ENCODE assay signal across 9 mouse cellular contexts in genomic region chr1:52100496-52100895, GRCm38 (mm10). TPM values are rescaled to one million over a fixed set of nuclear protein-coding genes. Genes with fewer than 3 reads are reported as not detected.
DNase-seq lines count a peak whose midpoint lies in the region; ATAC-seq and TF ChIP-seq lines count a peak whose summit lies in the region.
"Had no signal": no experiment of that assay in that cellular context is flagged by ENCODE, and none has a peak within 500 bp of the region (broad histone marks: within the 10 kb centered on the region; RNA-seq: fewer than 3 reads in every experiment).

No protein-coding gene starts in this region.

- no peaks in the 10 kb centered on the region for H3K27me3 ChIP-seq in kidney, adult 2 months (replicated peaks; ENCODE audit: control insufficient read depth, insufficient read depth, low read length)
- H3K27me3 ChIP-seq in kidney, embryonic 16.5 days (ENCODE audit: insufficient read depth, low read length) = no peaks in the 10 kb centered on the region
- H3K27me3 ChIP-seq in E14TG2a.4 (ENCODE audit: insufficient read depth, low read length) = no peaks in the 10 kb centered on the region
- no peaks in the 10 kb centered on the region for H3K27me3 ChIP-seq in midbrain, embryonic 10.5 days (ENCODE audit: low read depth, poor library complexity, severe bottlenecking)
- H3K27me3 ChIP-seq: neural tube, embryonic 12.5 days had no signal

- TF ChIP-seq POLR2A in kidney, adult 2 months (IDR thresholded peaks at IDR 0.05; ENCODE audit: low read depth, low read length) = no peak

- WGBS in kidney, adult 2 months = 64% methylated on average over 6 of the region's 6 CpGs
- WGBS in kidney, embryonic 16.5 days = 70% methylated on average over 6 of the region's 6 CpGs
- WGBS in midbrain, embryonic 10.5 days = 79% methylated on average over 6 of the region's 6 CpGs

- H3K9me3 ChIP-seq in kidney, embryonic 16.5 days (ENCODE audit: low read length) = no peaks in the 10 kb centered on the region
- no peaks in the 10 kb centered on the region for H3K9me3 ChIP-seq in E14TG2a.4 (ENCODE audit: low read length)
- no peaks in the 10 kb centered on the region for H3K9me3 ChIP-seq in midbrain, embryonic 10.5 days (replicated peaks)
- H3K9me3 ChIP-seq: neural tube, embryonic 12.5 days had no signal

- H3K27ac ChIP-seq in kidney, adult 2 months (ENCODE audit: insufficient read depth, low read depth, low read length) = no peak overlapping the region
- no peak overlapping the region for H3K27ac ChIP-seq in kidney, embryonic 16.5 days (ENCODE audit: low read length)
- H3K27ac ChIP-seq in midbrain, embryonic 10.5 days (replicated peaks) = no peak overlapping the region
- H3K27ac ChIP-seq: neural tube, embryonic 12.5 days had no signal

- no peak overlapping the region for H3K9ac ChIP-seq in kidney, embryonic 16.5 days (replicated peaks; ENCODE audit: low read length)
- H3K9ac ChIP-seq: neural tube, embryonic 12.5 days had no signal

- DNase-seq in kidney, adult 2 months = no peak
- DNase-seq in induced T-regulatory cell, adult 2 months (ENCODE audit: low read depth) = peak; percentile 88
- DNase-seq in spleen, postnatal 4 days (ENCODE audit: low spot score in 2 of 2) = peak; percentile 28 to 65
- no peak for DNase-seq in left cerebral cortex, adult 9 months (ENCODE audit: low spot score in 2 of 2)
- DNase-seq in cerebellum, postnatal 14 days = no peak
- no peak for DNase-seq in midbrain, embryonic 10.5 days (ENCODE audit: low spot score)

- no peaks in the 10 kb centered on the region for H3K4me1 ChIP-seq in kidney, adult 2 months (ENCODE audit: control insufficient read depth, insufficient read depth, low read length)
- H3K4me1 ChIP-seq in kidney, embryonic 16.5 days (ENCODE audit: insufficient read depth, low read length) = no peaks in the 10 kb centered on the region
- no peaks in the 10 kb centered on the region for H3K4me1 ChIP-seq in E14TG2a.4 (replicated peaks; ENCODE audit: low read depth, low read length)
- H3K4me1 ChIP-seq in midbrain, embryonic 10.5 days = no peaks in the 10 kb centered on the region
- H3K4me1 ChIP-seq: neural tube, embryonic 12.5 days had no signal

- no peak overlapping the region for H3K4me2 ChIP-seq in kidney, embryonic 16.5 days (replicated peaks; ENCODE audit: low read depth, low read length)
- H3K4me2 ChIP-seq: neural tube, embryonic 12.5 days had no signal

- no peak for ATAC-seq in kidney, embryonic 16.5 days (ENCODE audit: low FRiP score, low TSS enrichment)

- no peak overlapping the region for H3K4me3 ChIP-seq in kidney, adult 2 months (ENCODE audit: insufficient read depth, low read depth, low read length)
- H3K4me3 ChIP-seq in kidney, embryonic 16.5 days (ENCODE audit: low read length) = no peak overlapping the region
- H3K4me3 ChIP-seq in E14TG2a.4 (replicated peaks; ENCODE audit: low read length) = no peak overlapping the region
- H3K4me3 ChIP-seq in midbrain, embryonic 10.5 days = no peak overlapping the region
- H3K4me3 ChIP-seq: neural tube, embryonic 12.5 days had no signal

- no peaks in the 10 kb centered on the region for H3K36me3 ChIP-seq in kidney, adult 2 months (ENCODE audit: control insufficient read depth, insufficient read depth, low read length)
- no peaks in the 10 kb centered on the region for H3K36me3 ChIP-seq in kidney, embryonic 16.5 days (ENCODE audit: insufficient read depth, low read length)
- H3K36me3 ChIP-seq in E14TG2a.4 (ENCODE audit: insufficient read depth, low read length) = 0 out of 2 replicates have a peak, but pooled peaks cover under 1% of the 10 kb centered on the region
- H3K36me3 ChIP-seq in midbrain, embryonic 10.5 days = no peaks in the 10 kb centered on the region
- H3K36me3 ChIP-seq: neural tube, embryonic 12.5 days had no signal

- peak; percentile 62 for TF ChIP-seq CTCF in kidney, adult 2 months (conservative IDR thresholded peaks at IDR 0.05; ENCODE audit: insufficient read depth, insufficient read length, low read depth, low read length)
- TF ChIP-seq CTCF in E14TG2a.4 (conservative IDR thresholded peaks at IDR 0.05; ENCODE audit: low read length) = peak; percentile 52; the same call in 1 of the 2 replicates

RNA-seq across cellular contexts. Expression of gene Stat1, which starts 18.7 kb away (rescaled TPM):
- 35.0 and 40.8 TPM in 2 replicates for polyA plus RNA-seq in kidney, adult 2 months (2012; rRNA removed)
- polyA plus RNA-seq in kidney, embryonic 16.5 days (2015; fragmentation: Nextera tagmentation; extraction: Ambion mirVana) = 18.6 and 21.5 TPM in 2 replicates
- 11.2 and 14.6 TPM in 2 replicates for polyA plus RNA-seq in midbrain, embryonic 10.5 days (2016; fragmentation: Nextera tagmentation; extraction: Ambion mirVana)

Comparison
In these comparisons a context has a peak if more than half of its experiments do, and no peak if none do; other contexts are left out.
1. DNase-seq: peak in induced T-regulatory cell, adult 2 months (single experiment) and spleen, postnatal 4 days (2 of 2); none in kidney, adult 2 months (single experiment), left cerebral cortex, adult 9 months (0 of 2), cerebellum, postnatal 14 days (0 of 2) and midbrain, embryonic 10.5 days (single experiment).